Mouse (Mus musculus): ENCODE measurements around the gene Emc1. TPM values are rescaled to one million over a fixed set of nuclear protein-coding genes. Genes with fewer than 3 reads are reported as not detected.

The Emc1 gene
- total RNA-seq, 1 experiment from 2014 or later, result 34.7 TPM

DNA sequence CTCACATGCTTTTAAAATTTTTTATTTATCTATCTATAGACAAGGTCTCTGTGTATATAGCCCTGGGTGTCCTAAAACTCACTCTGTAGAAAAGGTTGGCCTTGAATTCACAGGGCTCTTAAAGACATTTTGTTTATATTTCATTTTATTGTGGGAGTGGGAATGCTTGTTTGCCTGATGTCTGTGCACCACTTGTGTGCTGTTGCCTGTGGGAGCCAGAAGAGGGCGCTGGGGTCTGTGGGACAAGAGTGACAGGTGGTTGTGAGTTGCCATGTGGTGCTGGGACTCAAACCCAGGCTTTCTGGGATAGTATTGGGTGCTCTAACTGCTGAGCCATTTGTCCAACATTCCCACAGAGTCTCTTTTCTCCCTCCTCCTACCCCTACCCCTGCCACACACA is 65.5 kb downstream of the Emc1 start:
- ATAC-seq (ENCODE audit: extremely low read depth, insufficient number of reproducible peaks, low FRiP score, poor library complexity, severe bottlenecking), result no peak

GRCm38 (mm10) chr4:139421621-139422020 is 69.2 kb downstream of the Emc1 start:
- ATAC-seq (ENCODE audit: extremely low read depth, insufficient number of reproducible peaks, low FRiP score, poor library complexity, severe bottlenecking), result no peak

- ATAC-seq (ENCODE audit: extremely low read depth, insufficient number of reproducible peaks, low FRiP score, poor library complexity, severe bottlenecking), result no peak
Observed at GRCm38 (mm10) chr4:139422409-139422808, 70.0 kb downstream of the Emc1 start.

DNA sequence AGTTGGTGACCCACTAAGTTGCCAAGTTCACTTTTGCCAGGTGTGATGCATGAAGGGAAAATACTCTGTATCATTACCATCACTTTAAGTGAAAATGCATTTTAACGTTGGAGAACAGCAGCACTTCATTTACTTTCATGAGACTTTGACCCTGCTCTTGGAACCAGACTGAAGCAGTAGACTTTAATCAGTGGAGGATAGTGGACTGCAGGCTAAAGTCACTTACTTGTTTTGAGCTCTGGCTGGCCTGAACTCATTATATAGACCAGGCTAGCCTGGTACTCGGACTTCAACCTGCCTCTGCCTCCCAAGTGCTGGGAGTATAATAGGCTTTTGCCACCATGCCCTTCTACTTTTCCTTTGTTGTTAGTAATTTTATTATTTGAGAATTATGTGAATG is 70.9 kb downstream of the Emc1 start:
- no peak for ATAC-seq (ENCODE audit: extremely low read depth, insufficient number of reproducible peaks, low FRiP score, poor library complexity, severe bottlenecking)

Other genes starting within 250 kb of the Emc1 start
- gene Minos1, start 221.5 kb upstream of the Emc1 start, total RNA-seq (2017), result 66.9 and 68.0 TPM in 2 replicates
- 169 and 180 TPM in 2 replicates for gene Capzb, start 159.7 kb upstream of the Emc1 start, total RNA-seq (2017)
- gene Pqlc2, start 41.9 kb upstream of the Emc1 start, total RNA-seq (2017), result 13.1 and 16.8 TPM in 2 replicates
- gene Akr7a5, start 41.8 kb upstream of the Emc1 start, total RNA-seq (2017), result 7.0 and 7.1 TPM in 2 replicates
- gene Mrto4, start within 50 bp of the Emc1 start, total RNA-seq (2017), result 23.4 and 25.8 TPM in 2 replicates
- 114 and 118 TPM in 2 replicates for gene Ubr4, start within 50 bp of the Emc1 start, total RNA-seq (2017)
- 3.6 and 3.7 TPM in 2 replicates for gene Iffo2, start 178.0 kb downstream of the Emc1 start, total RNA-seq (2017)

Data from neutrophil, adult 5-6 weeks (primary cell).